Mouse (Mus musculus) inflammation-experienced regulatory T-cells, adult 16 weeks (primary cell): ENCODE data around the gene Gm9817. TPM values are rescaled to one million over a fixed set of nuclear protein-coding genes. Genes with fewer than 3 reads are reported as not detected.

Source experiments
- polyA plus RNA-seq: library from polyadenylated mRNA; unstranded; fragments of 100-300 nt; shearing (Covaris generic); gene quantifications from one replicate; pipeline ENCODE4 v1.2.1, GENCODE M21; 2017

Gm9817 gene
- not detected for polyA plus RNA-seq

DNA sequence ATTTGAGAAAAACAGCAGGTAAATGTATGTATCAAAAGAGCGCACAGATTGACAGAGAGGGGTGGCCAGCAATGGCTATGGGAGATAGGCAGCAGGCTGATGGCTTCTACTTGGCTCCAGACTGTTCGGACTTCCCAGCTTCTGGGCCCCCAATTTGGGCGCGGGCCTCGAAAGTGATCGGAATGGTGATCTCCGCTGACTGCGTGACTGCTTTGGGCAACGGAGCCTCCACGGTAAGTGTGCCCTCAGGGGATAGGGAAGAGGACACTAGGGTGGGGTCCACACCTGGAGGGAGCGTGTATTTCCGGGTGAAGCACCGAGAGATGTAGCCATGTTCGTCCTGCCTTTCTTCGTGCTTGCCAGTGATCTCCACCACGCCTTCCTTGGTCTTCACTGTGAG lies at the start of gene Gm9817:
Gm9817 (plus strand) TSS at position 301 of the 400 bp plus-strand sequence.

Other genes with a start within 250 kb of the Gm9817 start
- gene Dtnbp1, start 76.5 kb upstream of the Gm9817 start, polyA plus RNA-seq: 10.4 TPM